Mouse (Mus musculus) liver, postnatal 0 days (tissue): ENCODE results near the gene Gpatch8. TPM values are rescaled to one million over a fixed set of nuclear protein-coding genes. Genes with fewer than 3 reads are reported as not detected.
"Not testable (repeated sequence)": the region's sequence is repeated elsewhere in the genome, so short reads cannot be mapped to it uniquely, and the experiment has no call there.

Experiments
- ATAC-seq: fragments of 200-750 bp; cut with Nextera tagmentation; 2 replicates; pipeline ENCODE4 v1.8.0; 2017; ENCODE audit warnings: mild to moderate bottlenecking, moderate library complexity
- DNase-seq: peaks from one replicate; pipeline ENCODE4 v3.0.0-alpha.2; 2016
- H3K27ac ChIP-seq: fragments of 300-500 bp; sonication (generic); 2 replicates; pipeline ENCODE4 v1.5.1; 2014; ENCODE audit warnings: antibody characterized with exemption, moderate library complexity, mild to moderate bottlenecking, low read depth
- H3K27me3 ChIP-seq: fragments of 300-500 bp; sonication (generic); 2 replicates; pipeline ENCODE4 v1.6.1; 2014; ENCODE audit warnings: low read length, control low read depth, mixed read lengths; ENCODE audit not compliant: insufficient read depth
- H3K36me3 ChIP-seq: fragments of 300-500 bp; sonication (generic); replicated peaks from 2 replicates; pipeline ENCODE4 v1.6.1; 2014; ENCODE audit warnings: mild to moderate bottlenecking, control low read depth, low read length, moderate library complexity, mixed read lengths; ENCODE audit not compliant: insufficient read depth
- H3K4me1 ChIP-seq: fragments of 300-500 bp; sonication (generic); 2 replicates; pipeline ENCODE4 v1.6.1; 2014; ENCODE audit warnings: antibody characterized with exemption, mild to moderate bottlenecking, control low read depth; ENCODE audit not compliant: insufficient read depth
- H3K4me2 ChIP-seq: fragments of 300-500 bp; sonication (generic); 2 replicates; pipeline ENCODE4 v1.6.1; 2014; ENCODE audit warnings: low read depth, mild to moderate bottlenecking, low read length, moderate library complexity, mixed read lengths
- H3K4me3 ChIP-seq: fragments of 300-500 bp; sonication (generic); 2 replicates; pipeline ENCODE4 v1.5.1; 2014; ENCODE audit warnings: low read depth, low read length
- H3K9ac ChIP-seq: fragments of 300-500 bp; sonication (generic); replicated peaks from 2 replicates; pipeline ENCODE4 v1.6.1; 2014; ENCODE audit warnings: mild to moderate bottlenecking, moderate library complexity
- H3K9me3 ChIP-seq: fragments of 300-500 bp; sonication (generic); 2 replicates; pipeline ENCODE4 v1.6.1; 2016; ENCODE audit warnings: mild to moderate bottlenecking, control low read depth, low read length, mixed read lengths
- CTCF ChIP-seq: sonication (generic); IDR thresholded peaks from 2 replicates; pipeline ENCODE4 v1.5.1; 2016; ENCODE audit warnings: antibody characterized with exemption, low read depth
- EP300 ChIP-seq: IDR thresholded peaks from 2 replicates; pipeline ENCODE4 v1.6.1; 2016; ENCODE audit warnings: antibody characterized with exemption, low read depth, mild to moderate bottlenecking
- WGBS: fragments of 180-500 bp; shearing (Covaris S2); extraction: QIAGEN DNeasy Blood & Tissue Kit; methylation state at CpG from one replicate; pipeline ENCODE4 v1.1.7; 2014; ENCODE audit not compliant: insufficient replicate concordance; 5-methylcytosine and 5-hydroxymethylcytosine counted together
- polyA plus RNA-seq: library from polyadenylated mRNA; unstranded; fragments of >200 nt; fragmentation: Nextera tagmentation; extraction: Ambion mirVana; gene quantifications from 2 replicates; pipeline ENCODE4 v1.2.1, GENCODE M21; 2015

Gene Gpatch8
- polyA plus RNA-seq, 1 experiment from 2014 or later: 12.2 TPM

- TF ChIP-seq EP300 (no peak), CTCF (no peak)
- Histone ChIP-seq H3K4me3 (no peak overlapping the region), H3K9ac (no peak overlapping the region), H3K27ac (no peak overlapping the region), H3K4me1 (no peaks in the 10 kb centered on the region; the same call in 1 of the 2 replicates), H3K36me3 (no peaks in the 10 kb centered on the region), H3K9me3 (no peaks in the 10 kb centered on the region), H3K4me2 (no peak overlapping the region), H3K27me3 (no peaks in the 10 kb centered on the region)
- no peak for ATAC-seq
- no peak for DNase-seq
- WGBS: 91% methylated on average over 1 of the region's 1 CpGs
Observed at GRCm38 (mm10) chr11:102566290-102566689, 10.1 kb upstream of the Gpatch8 start.

- Histone ChIP-seq H3K27ac (peak overlapping the region; percentile 22; the same call in 1 of the 2 replicates), H3K9ac (no peak overlapping the region)
Observed at GRCm38 (mm10) chr11:102565741-102566140, 9.5 kb upstream of the Gpatch8 start.

GRCm38 (mm10) chr11:102564952-102565671 is 8.9 kb upstream of the Gpatch8 start:
- H3K4me3 ChIP-seq, H3K4me1 ChIP-seq, ATAC-seq, H3K9me3 ChIP-seq, H3K4me2 ChIP-seq, H3K36me3 ChIP-seq, H3K9ac ChIP-seq, DNase-seq, H3K27me3 ChIP-seq: not testable (repeated sequence)
- peak overlapping the region; percentile 22; the same call in 1 of the 2 replicates for H3K27ac ChIP-seq
- WGBS: 51% methylated on average over 14 of the region's 14 CpGs

More at GRCm38 (mm10) chr11:102565741-102566140, 9.5 kb upstream of the Gpatch8 start:
- no peak overlapping the region for H3K4me3 ChIP-seq
- no peak overlapping the region for H3K4me2 ChIP-seq
- H3K36me3 ChIP-seq: no peaks in the 10 kb centered on the region
- no peaks in the 10 kb centered on the region for H3K27me3 ChIP-seq
- ATAC-seq: no peak
- no peak for DNase-seq
- H3K4me1 ChIP-seq: no peaks in the 10 kb centered on the region; the same call in 1 of the 2 replicates
- H3K9me3 ChIP-seq: no peaks in the 10 kb centered on the region
- TF ChIP-seq EP300 (no peak), CTCF (no peak)

GRCm38 (mm10) chr11:102558704-102559103 is 2.5 kb upstream of the Gpatch8 start:
- H3K27ac ChIP-seq: no peak overlapping the region
- no peak overlapping the region for H3K4me3 ChIP-seq
- no peak overlapping the region for H3K9ac ChIP-seq
- ATAC-seq (no peak), DNase-seq (no peak)
- WGBS: 82% methylated on average over 4 of the region's 5 CpGs
- peaks cover 11% of the 10 kb centered on the region for H3K4me1 ChIP-seq
- H3K36me3 ChIP-seq: no peaks in the 10 kb centered on the region; the same call in 1 of the 2 replicates
- no peaks in the 10 kb centered on the region for H3K27me3 ChIP-seq
- TF ChIP-seq EP300: no peak
- no peak for TF ChIP-seq CTCF
- no peaks in the 10 kb centered on the region for H3K9me3 ChIP-seq
- no peak overlapping the region for H3K4me2 ChIP-seq

GRCm38 (mm10) chr11:102557386-102557785 is 1.2 kb upstream of the Gpatch8 start:
- no peak overlapping the region for H3K27ac ChIP-seq
- 90% methylated on average over 1 of the region's 1 CpGs for WGBS

GRCm38 (mm10) chr11:102556716-102557074 is 503 bp upstream of the Gpatch8 start:
- Histone ChIP-seq H3K36me3 (no peaks in the 10 kb centered on the region; the same call in 1 of the 2 replicates), H3K9me3 (no peaks in the 10 kb centered on the region), H3K9ac (peak overlapping the region; percentile 97), H3K4me2 (peak overlapping the region; percentile 86), H3K4me1 (peaks cover 11% of the 10 kb centered on the region), H3K27me3 (no peaks in the 10 kb centered on the region), H3K4me3 (peak overlapping the region; percentile 93), H3K27ac (peak overlapping the region; percentile 92)
- WGBS: 8% methylated on average over 3 of the region's 3 CpGs
- ATAC-seq (no peak), DNase-seq (no peak)
- TF ChIP-seq CTCF (no peak), EP300 (no peak)

More at GRCm38 (mm10) chr11:102557386-102557785, 1.2 kb upstream of the Gpatch8 start:
- no peaks in the 10 kb centered on the region for H3K9me3 ChIP-seq
- ATAC-seq (no peak), DNase-seq (no peak)
- H3K4me2 ChIP-seq: no peak overlapping the region
- TF ChIP-seq EP300: no peak
- no peak for TF ChIP-seq CTCF
- H3K9ac ChIP-seq: no peak overlapping the region
- no peak overlapping the region for H3K4me3 ChIP-seq
- peaks cover 11% of the 10 kb centered on the region for H3K4me1 ChIP-seq
- H3K27me3 ChIP-seq: no peaks in the 10 kb centered on the region
- no peaks in the 10 kb centered on the region; the same call in 1 of the 2 replicates for H3K36me3 ChIP-seq
